Mouse (Mus musculus) macrophage (primary cell): Measurements from ENCODE around the gene Pcdh9. TPM values are rescaled to one million over a fixed set of nuclear protein-coding genes. Genes with fewer than 3 reads are reported as not detected.

Experiments
- H3K27ac ChIP-seq: fragments of 350-480 bp; formaldehyde crosslinking; 2 replicates; pipeline ENCODE4 v1.9.0; 2021
- H3K36me3 ChIP-seq: fragments of 350-480 bp; formaldehyde crosslinking; 2 replicates; pipeline ENCODE4 v1.9.0; 2021; ENCODE audit errors: inconsistent target
- H3K4me3 ChIP-seq: fragments of 350-480 bp; formaldehyde crosslinking; 2 replicates; pipeline ENCODE4 v1.9.0; 2021; ENCODE audit errors: inconsistent target
- H3K79me2 ChIP-seq: fragments of 350-480 bp; formaldehyde crosslinking; 2 replicates; pipeline ENCODE4 v1.9.0; 2021; ENCODE audit errors: inconsistent target
- WGBS: methylation state at CpG from one replicate; pipeline ENCODE4 v1.1.7; 2026; ENCODE audit warnings: inconsistent platforms; ENCODE audit not compliant: missing documents; 5-methylcytosine and 5-hydroxymethylcytosine counted together
- polyA plus RNA-seq: library from polyadenylated mRNA; stranded (reverse); fragments of 250-400 nt; gene quantifications from 3 replicates; pipeline ENCODE4 v1.2.4, GENCODE M21; 2018; ENCODE audit warnings: inconsistent platforms

Gene Pcdh9
- polyA plus RNA-seq, 1 experiment from 2014 or later: not detected

GRCm38 (mm10) chr14:93553771-93554170 lies 336.7 kb downstream of the Pcdh9 start:
- H3K27ac ChIP-seq: no peak overlapping the region
- 81% methylated on average over 3 of the region's 3 CpGs for WGBS
- H3K36me3 ChIP-seq: no peaks in the 10 kb centered on the region
- no peak overlapping the region for H3K4me3 ChIP-seq
- no peaks in the 10 kb centered on the region for H3K79me2 ChIP-seq

- no peak overlapping the region for H3K27ac ChIP-seq
- WGBS: 86% methylated on average over 6 of the region's 6 CpGs
- H3K4me3 ChIP-seq: no peak overlapping the region
- no peaks in the 10 kb centered on the region for H3K79me2 ChIP-seq
- H3K36me3 ChIP-seq: no peaks in the 10 kb centered on the region
Measured at GRCm38 (mm10) chr14:93545575-93545974, 344.9 kb downstream of the Pcdh9 start.

GRCm38 (mm10) chr14:93543970-93544627 lies 346.4 kb downstream of the Pcdh9 start:
- no peaks in the 10 kb centered on the region for H3K36me3 ChIP-seq
- WGBS: 87% methylated on average over 11 of the region's 11 CpGs
- H3K27ac ChIP-seq: no peak overlapping the region
- no peak overlapping the region for H3K4me3 ChIP-seq
- H3K79me2 ChIP-seq: no peaks in the 10 kb centered on the region

- Histone ChIP-seq H3K4me3 (no peak overlapping the region), H3K79me2 (no peaks in the 10 kb centered on the region), H3K27ac (no peak overlapping the region), H3K36me3 (no peaks in the 10 kb centered on the region)
- 83% methylated on average over 3 of the region's 3 CpGs for WGBS
Measured at GRCm38 (mm10) chr14:93543561-93543960, 346.9 kb downstream of the Pcdh9 start.

GRCm38 (mm10) chr14:93534928-93535327 lies 355.6 kb downstream of the Pcdh9 start:
- no peaks in the 10 kb centered on the region for H3K79me2 ChIP-seq
- no peak overlapping the region for H3K4me3 ChIP-seq
- no peak overlapping the region for H3K27ac ChIP-seq
- WGBS: 89% methylated on average over 4 of the region's 4 CpGs
- no peaks in the 10 kb centered on the region for H3K36me3 ChIP-seq

- Histone ChIP-seq H3K79me2 (no peaks in the 10 kb centered on the region), H3K27ac (no peak overlapping the region), H3K36me3 (no peaks in the 10 kb centered on the region), H3K4me3 (no peak overlapping the region)
- WGBS: 83% methylated on average over 8 of the region's 8 CpGs
Measured at GRCm38 (mm10) chr14:93523430-93523829, 367.0 kb downstream of the Pcdh9 start.

- Histone ChIP-seq H3K27ac (no peak overlapping the region), H3K36me3 (no peaks in the 10 kb centered on the region), H3K79me2 (no peaks in the 10 kb centered on the region), H3K4me3 (no peak overlapping the region)
- 86% methylated on average over 5 of the region's 5 CpGs for WGBS
Measured at GRCm38 (mm10) chr14:93520166-93520565, 370.3 kb downstream of the Pcdh9 start.

GRCm38 (mm10) chr14:93516679-93517078 lies 373.8 kb downstream of the Pcdh9 start:
- no peaks in the 10 kb centered on the region for H3K79me2 ChIP-seq
- H3K36me3 ChIP-seq: no peaks in the 10 kb centered on the region
- H3K27ac ChIP-seq: no peak overlapping the region
- no peak overlapping the region for H3K4me3 ChIP-seq
- WGBS: 83% methylated on average over 3 of the region's 3 CpGs

GRCm38 (mm10) chr14:93506107-93506506 lies 384.4 kb downstream of the Pcdh9 start:
- no peaks in the 10 kb centered on the region for H3K79me2 ChIP-seq
- no peak overlapping the region for H3K27ac ChIP-seq
- H3K36me3 ChIP-seq: no peaks in the 10 kb centered on the region
- no peak overlapping the region for H3K4me3 ChIP-seq

GRCm38 (mm10) chr14:93498813-93499690 lies 391.4 kb downstream of the Pcdh9 start:
- 65% methylated on average over 12 of the region's 13 CpGs for WGBS
- Histone ChIP-seq H3K79me2 (no peaks in the 10 kb centered on the region), H3K4me3 (no peak overlapping the region), H3K27ac (no peak overlapping the region), H3K36me3 (no peaks in the 10 kb centered on the region)

- no peak overlapping the region for H3K4me3 ChIP-seq
- no peaks in the 10 kb centered on the region for H3K79me2 ChIP-seq
- no peak overlapping the region for H3K27ac ChIP-seq
- WGBS: 15% methylated on average over 2 of the region's 2 CpGs
- no peaks in the 10 kb centered on the region for H3K36me3 ChIP-seq
Measured at GRCm38 (mm10) chr14:93474991-93475390, 415.5 kb downstream of the Pcdh9 start.

GRCm38 (mm10) chr14:93472494-93472893 lies 418.0 kb downstream of the Pcdh9 start:
- WGBS: 77% methylated on average over 8 of the region's 8 CpGs
- Histone ChIP-seq H3K36me3 (no peaks in the 10 kb centered on the region), H3K4me3 (no peak overlapping the region), H3K27ac (no peak overlapping the region), H3K79me2 (no peaks in the 10 kb centered on the region)

GRCm38 (mm10) chr14:93463360-93463892 lies 427.1 kb downstream of the Pcdh9 start:
- Histone ChIP-seq H3K4me3 (no peak overlapping the region), H3K27ac (no peak overlapping the region), H3K79me2 (no peaks in the 10 kb centered on the region), H3K36me3 (no peaks in the 10 kb centered on the region)
- 87% methylated on average over 4 of the region's 4 CpGs for WGBS

GRCm38 (mm10) chr14:93450930-93451665 lies 439.4 kb downstream of the Pcdh9 start:
- Histone ChIP-seq H3K4me3 (no peak overlapping the region), H3K27ac (no peak overlapping the region), H3K36me3 (no peaks in the 10 kb centered on the region), H3K79me2 (no peaks in the 10 kb centered on the region)
- WGBS: 86% methylated on average over 5 of the region's 5 CpGs
